Mouse (Mus musculus): Measurements from ENCODE around the gene Mtmr10.

GRCm38 (mm10) chr7:64327486-64327885, 40.0 kb downstream of the Mtmr10 start:
- TF ChIP-seq CTCF (IDR thresholded peaks at IDR 0.05) (no peak), POLR2A (IDR thresholded peaks at IDR 0.05; ENCODE audit: insufficient read depth, low read depth, low read length) (no peak), EP300 (IDR thresholded peaks at IDR 0.05; ENCODE audit: insufficient read depth, low read depth, low read length) (no peak)
